Mouse (Mus musculus) brain, embryonic 14.5 days (tissue): ENCODE measurements around the gene Adprm.

Source experiments
- CTCF ChIP-seq: fragments of 200-500 bp; IDR thresholded peaks from 2 replicates; pipeline ENCODE4 v1.5.1; 2012; ENCODE audit warnings: inconsistent platforms, mild to moderate bottlenecking, moderate library complexity, borderline replicate concordance; ENCODE audit not compliant: insufficient read depth, insufficient read length; ENCODE audit errors: extremely low read depth
- POLR2A ChIP-seq: fragments of 200-500 bp; IDR thresholded peaks from 2 replicates; pipeline ENCODE4 v1.6.1; 2012; ENCODE audit warnings: mild to moderate bottlenecking, inconsistent platforms, borderline replicate concordance; ENCODE audit not compliant: poor library complexity, insufficient read depth, insufficient read length, severe bottlenecking; ENCODE audit errors: extremely low read depth

DNA sequence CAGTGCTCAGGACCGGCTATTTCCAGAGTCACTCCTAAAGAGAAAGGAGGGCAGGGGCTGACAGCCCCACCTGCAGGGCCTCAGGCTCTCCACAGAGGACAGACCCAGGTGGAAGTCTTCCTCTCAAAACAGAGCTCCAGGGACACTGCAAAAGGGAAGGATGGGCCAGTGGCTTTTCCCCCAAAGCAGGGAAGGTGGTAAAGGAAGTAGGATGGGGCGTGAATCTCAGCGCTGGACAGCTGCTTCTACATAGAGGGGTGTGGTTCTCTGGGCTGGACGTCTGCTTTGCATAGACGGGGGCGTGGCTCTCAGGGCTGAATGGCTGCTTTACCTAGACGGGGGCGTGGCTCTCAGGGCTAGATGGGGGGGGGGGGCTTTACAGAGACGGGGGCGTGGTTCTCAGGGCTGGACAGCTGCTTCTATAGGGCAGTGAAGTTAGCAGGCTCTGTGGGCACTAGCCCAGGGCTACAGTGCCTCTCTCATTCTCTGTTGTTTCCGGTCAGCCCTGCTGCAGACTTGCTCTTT is 28.8 kb upstream of the Adprm start:
- TF ChIP-seq POLR2A = no peak
- no peak for TF ChIP-seq CTCF
